Mouse (Mus musculus): Measurements from ENCODE around the gene Ireb2. TPM values are rescaled to one million over a fixed set of nuclear protein-coding genes. Genes with fewer than 3 reads are reported as not detected.
"Not testable (repeated sequence)": the region's sequence is repeated elsewhere in the genome, so short reads cannot be mapped to it uniquely, and the experiment has no call there.

Gene Ireb2
- polyA plus RNA-seq, 1 experiment from 2014 or later, result 64.5 TPM

- H3K36me3 ChIP-seq (ENCODE audit: control insufficient read depth, insufficient read depth, low read length), result no peaks in the 10 kb centered on the region
- WGBS, result 83% methylated on average over 1 of the region's 1 CpGs
- no peak for DNase-seq (ENCODE audit: low spot score, missing footprints)
- H3K27me3 ChIP-seq (ENCODE audit: control insufficient read depth, insufficient read depth, low read length), result no peaks in the 10 kb centered on the region
- H3K4me2 ChIP-seq, result no peak overlapping the region
- H3K27ac ChIP-seq (ENCODE audit: low read depth, low read length), result no peak overlapping the region
- H3K4me1 ChIP-seq (ENCODE audit: control insufficient read depth, insufficient read depth, low read length), result no peaks in the 10 kb centered on the region
- no peak overlapping the region for H3K4me3 ChIP-seq (ENCODE audit: low read depth, low read length)
- no peaks in the 10 kb centered on the region for H3K9me3 ChIP-seq (ENCODE audit: control insufficient read depth, low read length)
- H3K9ac ChIP-seq (ENCODE audit: low read length), result no peak overlapping the region
- ATAC-seq (ENCODE audit: low FRiP score), result no peak
Measured at GRCm38 (mm10) chr9:54840145-54840544, 23.4 kb upstream of the Ireb2 start.

DNA sequence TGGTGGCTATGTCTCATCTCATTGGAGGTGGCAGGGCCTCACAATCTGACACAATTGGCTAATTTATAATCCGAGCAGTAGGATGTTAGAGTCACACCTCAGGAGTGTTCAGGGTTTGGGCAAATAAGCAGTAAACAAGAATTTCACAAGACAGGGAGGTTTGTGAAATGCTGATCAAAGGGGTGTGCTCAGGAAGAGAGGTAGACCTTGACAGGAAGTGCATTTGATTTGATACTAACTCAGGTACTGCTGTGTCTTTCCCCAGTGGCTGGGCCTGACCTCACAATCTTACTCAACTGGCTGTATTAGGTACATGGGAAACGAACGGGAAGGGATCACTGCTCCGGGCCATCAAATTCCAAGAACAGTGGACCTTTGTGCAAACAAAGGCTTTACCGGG is 21.3 kb upstream of the Ireb2 start:
- 87% methylated on average over 5 of the region's 5 CpGs for WGBS
- no peak for ATAC-seq (ENCODE audit: low FRiP score)

GRCm38 (mm10) chr9:54843887-54844286 is 19.7 kb upstream of the Ireb2 start:
- H3K36me3 ChIP-seq (ENCODE audit: control insufficient read depth, insufficient read depth, low read length), result no peaks in the 10 kb centered on the region
- WGBS, result 84% methylated on average over 6 of the region's 6 CpGs
- H3K9me3 ChIP-seq (ENCODE audit: control insufficient read depth, low read length), result no peaks in the 10 kb centered on the region
- H3K4me3 ChIP-seq (ENCODE audit: low read depth, low read length), result no peak overlapping the region
- H3K9ac ChIP-seq (ENCODE audit: low read length), result no peak overlapping the region
- H3K4me1 ChIP-seq (ENCODE audit: control insufficient read depth, insufficient read depth, low read length), result no peaks in the 10 kb centered on the region
- H3K27ac ChIP-seq (ENCODE audit: low read depth, low read length), result no peak overlapping the region
- DNase-seq (ENCODE audit: low spot score, missing footprints) (no peak), ATAC-seq (ENCODE audit: low FRiP score) (no peak)
- H3K4me2 ChIP-seq, result no peak overlapping the region
- H3K27me3 ChIP-seq (ENCODE audit: control insufficient read depth, insufficient read depth, low read length), result no peaks in the 10 kb centered on the region

More for the DNA sequence above, 21.3 kb upstream of the Ireb2 start:
- Histone ChIP-seq H3K36me3 (ENCODE audit: control insufficient read depth, insufficient read depth, low read length) (no peaks in the 10 kb centered on the region), H3K9ac (ENCODE audit: low read length) (no peak overlapping the region), H3K9me3 (ENCODE audit: control insufficient read depth, low read length) (no peaks in the 10 kb centered on the region), H3K4me3 (ENCODE audit: low read depth, low read length) (no peak overlapping the region), H3K27ac (ENCODE audit: low read depth, low read length) (no peak overlapping the region), H3K4me2 (no peak overlapping the region), H3K4me1 (ENCODE audit: control insufficient read depth, insufficient read depth, low read length) (no peaks in the 10 kb centered on the region), H3K27me3 (ENCODE audit: control insufficient read depth, insufficient read depth, low read length) (no peaks in the 10 kb centered on the region)
- DNase-seq (ENCODE audit: low spot score, missing footprints), result no peak

GRCm38 (mm10) chr9:54844556-54845176 is 18.9 kb upstream of the Ireb2 start:
- WGBS, result 78% methylated on average over 3 of the region's 3 CpGs
- H3K27ac ChIP-seq (ENCODE audit: low read depth, low read length), result no peak overlapping the region
- H3K4me3 ChIP-seq (ENCODE audit: low read depth, low read length), result no peak overlapping the region
- H3K9ac ChIP-seq (ENCODE audit: low read length), result no peak overlapping the region
- no peaks in the 10 kb centered on the region for H3K36me3 ChIP-seq (ENCODE audit: control insufficient read depth, insufficient read depth, low read length)
- no peaks in the 10 kb centered on the region for H3K9me3 ChIP-seq (ENCODE audit: control insufficient read depth, low read length)
- no peak for DNase-seq (ENCODE audit: low spot score, missing footprints)
- no peak for ATAC-seq (ENCODE audit: low FRiP score)
- no peak overlapping the region for H3K4me2 ChIP-seq
- H3K4me1 ChIP-seq (ENCODE audit: control insufficient read depth, insufficient read depth, low read length), result no peaks in the 10 kb centered on the region
- H3K27me3 ChIP-seq (ENCODE audit: control insufficient read depth, insufficient read depth, low read length), result no peaks in the 10 kb centered on the region

- H3K27me3 ChIP-seq (ENCODE audit: control insufficient read depth, insufficient read depth, low read length), result no peaks in the 10 kb centered on the region
- H3K4me1 ChIP-seq (ENCODE audit: control insufficient read depth, insufficient read depth, low read length), result no peaks in the 10 kb centered on the region
- H3K27ac ChIP-seq (ENCODE audit: low read depth, low read length), result no peak overlapping the region
- ATAC-seq (ENCODE audit: low FRiP score) (no peak), DNase-seq (ENCODE audit: low spot score, missing footprints) (no peak)
- no peak overlapping the region for H3K4me2 ChIP-seq
- no peak overlapping the region for H3K9ac ChIP-seq (ENCODE audit: low read length)
- H3K9me3 ChIP-seq (ENCODE audit: control insufficient read depth, low read length), result no peaks in the 10 kb centered on the region
- H3K36me3 ChIP-seq (ENCODE audit: control insufficient read depth, insufficient read depth, low read length), result no peaks in the 10 kb centered on the region
- no peak overlapping the region for H3K4me3 ChIP-seq (ENCODE audit: low read depth, low read length)
Measured at GRCm38 (mm10) chr9:54848203-54848602, 15.4 kb upstream of the Ireb2 start.

DNA sequence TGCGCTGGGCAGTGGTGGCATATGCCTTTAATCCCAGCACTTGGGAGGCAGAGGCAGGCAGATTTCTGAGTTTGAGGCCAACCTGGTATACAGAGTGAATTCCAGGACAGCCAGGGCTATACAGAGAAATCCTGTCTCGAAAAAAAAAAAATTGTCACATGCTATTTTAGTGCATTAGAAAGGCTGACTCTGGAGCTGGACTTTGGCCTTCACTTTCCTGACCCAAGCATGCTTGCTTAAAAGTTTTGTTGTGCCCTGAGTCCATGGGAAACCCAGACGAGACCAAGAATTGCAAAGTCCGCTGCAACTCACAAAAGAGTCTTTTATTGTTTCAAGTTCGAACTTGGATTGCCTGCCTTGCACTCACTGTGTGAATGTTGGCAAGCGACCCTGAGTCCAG is 10.6 kb upstream of the Ireb2 start:
- not testable (repeated sequence) for H3K4me1 ChIP-seq (ENCODE audit: control insufficient read depth, insufficient read depth, low read length); H3K4me2 ChIP-seq; H3K36me3 ChIP-seq (ENCODE audit: control insufficient read depth, insufficient read depth, low read length); DNase-seq (ENCODE audit: low spot score, missing footprints); H3K27ac ChIP-seq (ENCODE audit: low read depth, low read length); H3K9me3 ChIP-seq (ENCODE audit: control insufficient read depth, low read length); H3K9ac ChIP-seq (ENCODE audit: low read length); H3K4me3 ChIP-seq (ENCODE audit: low read depth, low read length); ATAC-seq (ENCODE audit: low FRiP score); H3K27me3 ChIP-seq (ENCODE audit: control insufficient read depth, insufficient read depth, low read length)
- 79% methylated on average over 6 of the region's 6 CpGs for WGBS

DNA sequence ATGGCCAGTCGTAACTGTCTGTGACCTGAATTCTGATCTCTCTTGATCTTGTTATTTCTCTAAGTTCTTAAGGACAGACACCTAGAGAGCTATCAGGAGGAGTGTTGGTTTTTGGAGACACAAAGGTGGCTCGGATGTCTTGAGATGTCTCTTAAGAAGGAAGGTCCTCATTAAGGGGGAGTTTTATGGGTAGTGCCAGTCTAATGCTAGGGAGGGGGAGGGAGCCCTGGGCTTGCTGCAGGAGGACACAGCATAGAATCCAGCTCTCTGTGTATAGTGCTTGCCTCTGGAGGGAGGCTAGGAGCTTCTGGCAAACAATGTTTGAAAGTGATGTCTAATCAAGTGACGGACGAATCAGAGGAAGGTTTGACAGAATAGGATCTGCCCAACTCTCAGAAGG is 10.0 kb upstream of the Ireb2 start:
- ATAC-seq (ENCODE audit: low FRiP score) (no peak), DNase-seq (ENCODE audit: low spot score, missing footprints) (no peak)
- H3K27ac ChIP-seq (ENCODE audit: low read depth, low read length), result no peak overlapping the region
- H3K4me3 ChIP-seq (ENCODE audit: low read depth, low read length), result no peak overlapping the region
- H3K36me3 ChIP-seq (ENCODE audit: control insufficient read depth, insufficient read depth, low read length), result no peaks in the 10 kb centered on the region
- no peak overlapping the region for H3K4me2 ChIP-seq
- no peak overlapping the region for H3K9ac ChIP-seq (ENCODE audit: low read length)
- H3K9me3 ChIP-seq (ENCODE audit: control insufficient read depth, low read length), result no peaks in the 10 kb centered on the region
- H3K27me3 ChIP-seq (ENCODE audit: control insufficient read depth, insufficient read depth, low read length), result no peaks in the 10 kb centered on the region
- H3K4me1 ChIP-seq (ENCODE audit: control insufficient read depth, insufficient read depth, low read length), result no peaks in the 10 kb centered on the region
- WGBS, result 76% methylated on average over 4 of the region's 4 CpGs

DNA sequence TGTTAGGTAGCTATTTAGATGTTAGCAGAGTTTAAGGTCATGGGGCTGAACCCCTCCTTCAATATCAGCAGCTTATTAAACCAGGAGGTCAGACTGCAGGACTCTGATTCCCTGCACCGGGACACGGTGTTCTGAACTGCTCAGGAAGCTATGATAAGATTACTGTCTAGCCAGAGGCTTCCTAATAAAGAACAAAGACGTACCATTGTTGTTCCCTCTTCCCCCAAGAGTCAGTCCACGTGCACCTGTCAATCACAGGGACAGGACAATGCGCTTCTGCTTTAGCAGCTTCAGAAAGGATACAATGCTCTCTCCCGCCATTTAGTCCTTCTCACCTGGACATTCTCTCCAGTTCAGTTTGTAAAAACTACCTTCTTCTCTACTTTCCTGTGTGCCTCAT is 8.0 kb upstream of the Ireb2 start:
- Histone ChIP-seq H3K27me3 (ENCODE audit: control insufficient read depth, insufficient read depth, low read length) (no peaks in the 10 kb centered on the region), H3K9ac (ENCODE audit: low read length) (no peak overlapping the region), H3K36me3 (ENCODE audit: control insufficient read depth, insufficient read depth, low read length) (no peaks in the 10 kb centered on the region), H3K9me3 (ENCODE audit: control insufficient read depth, low read length) (no peaks in the 10 kb centered on the region), H3K4me2 (no peak overlapping the region), H3K4me3 (ENCODE audit: low read depth, low read length) (no peak overlapping the region), H3K4me1 (ENCODE audit: control insufficient read depth, insufficient read depth, low read length) (no peaks in the 10 kb centered on the region), H3K27ac (ENCODE audit: low read depth, low read length) (no peak overlapping the region)
- 25% methylated on average over 6 of the region's 6 CpGs for WGBS
- no peak for DNase-seq (ENCODE audit: low spot score, missing footprints)
- ATAC-seq (ENCODE audit: low FRiP score), result no peak

- no peak overlapping the region for H3K27ac ChIP-seq (ENCODE audit: low read depth, low read length)
Measured at GRCm38 (mm10) chr9:54856121-54856520, 7.5 kb upstream of the Ireb2 start.

More at GRCm38 (mm10) chr9:54856121-54856520, 7.5 kb upstream of the Ireb2 start:
- no peak for DNase-seq (ENCODE audit: low spot score, missing footprints)
- no peak overlapping the region for H3K4me3 ChIP-seq (ENCODE audit: low read depth, low read length)
- no peaks in the 10 kb centered on the region for H3K9me3 ChIP-seq (ENCODE audit: control insufficient read depth, low read length)
- no peak overlapping the region for H3K9ac ChIP-seq (ENCODE audit: low read length)
- no peaks in the 10 kb centered on the region for H3K36me3 ChIP-seq (ENCODE audit: control insufficient read depth, insufficient read depth, low read length)
- H3K4me2 ChIP-seq, result no peak overlapping the region
- no peaks in the 10 kb centered on the region for H3K4me1 ChIP-seq (ENCODE audit: control insufficient read depth, insufficient read depth, low read length)
- WGBS, result 74% methylated on average over 6 of the region's 6 CpGs
- ATAC-seq (ENCODE audit: low FRiP score), result no peak
- no peaks in the 10 kb centered on the region for H3K27me3 ChIP-seq (ENCODE audit: control insufficient read depth, insufficient read depth, low read length)

Data from midbrain, embryonic 11.5 days (tissue).